Mouse (Mus musculus): ENCODE results near the gene Sdhaf2.

DNA sequence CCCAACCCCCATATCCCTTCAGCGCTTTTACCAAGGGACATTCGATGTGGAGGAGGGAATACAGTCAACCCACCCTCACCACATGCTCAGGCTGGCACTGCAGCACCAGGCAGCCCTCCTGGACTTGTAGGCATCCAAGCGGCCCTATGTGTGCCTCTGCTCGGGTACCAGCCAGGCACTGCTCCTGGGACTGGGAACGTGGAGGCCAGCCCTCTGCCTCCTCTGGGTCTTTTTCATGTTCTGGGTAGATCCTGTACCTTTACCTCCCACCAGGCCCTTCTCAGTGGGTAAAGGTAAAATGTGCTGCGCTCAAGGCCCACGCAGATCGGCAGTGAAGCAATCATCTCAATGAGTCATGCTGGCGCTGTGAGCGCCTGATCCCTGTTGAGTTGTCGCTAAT lies 66.0 kb downstream of the Sdhaf2 start:
- TF ChIP-seq TAL1 (IDR thresholded peaks at IDR 0.05; ENCODE audit: low read length) (no peak), GATA1 (IDR thresholded peaks at IDR 0.05; ENCODE audit: low read length) (no peak)
